Mouse (Mus musculus) ES-Bruce4 (cell line): ENCODE data around the gene Ccdc106.

ENCODE experiments used
- CTCF ChIP-seq: IDR thresholded peaks from one replicate; pipeline ENCODE4 v1.8.1; 2011; ENCODE audit warnings: low read depth, low read length
- EP300 ChIP-seq: IDR thresholded peaks from 2 replicates; pipeline ENCODE4 v1.6.1; 2011; ENCODE audit warnings: low read depth, low read length; ENCODE audit not compliant: insufficient read depth
- POLR2A ChIP-seq: IDR thresholded peaks from one replicate; pipeline ENCODE4 v1.8.1; 2011; ENCODE audit warnings: low read length; ENCODE audit not compliant: insufficient read depth

DNA sequence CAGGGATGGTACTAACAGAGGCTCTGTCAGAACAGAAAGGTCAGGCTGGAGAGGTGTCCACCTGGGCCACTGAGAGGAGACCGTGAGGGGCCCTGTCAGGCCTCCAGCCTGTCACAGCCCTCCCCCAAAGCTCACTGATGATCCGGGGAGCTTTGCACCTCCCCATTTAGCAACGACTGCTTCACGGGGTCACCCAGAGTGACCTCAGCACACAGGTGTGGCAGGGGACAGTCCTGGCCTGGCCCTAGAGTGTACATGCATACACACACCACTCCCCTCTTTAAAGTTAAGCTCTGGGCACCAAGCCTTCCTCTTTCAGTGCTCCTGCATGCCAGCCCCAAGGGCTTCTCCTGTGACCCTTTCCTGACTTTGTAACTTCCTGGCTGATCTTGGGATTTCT, 44.9 kb upstream of the Ccdc106 start:
- TF ChIP-seq CTCF: no peak
- no peak for TF ChIP-seq POLR2A
- no peak for TF ChIP-seq EP300
